Mouse (Mus musculus): ENCODE results near the gene Fam160a1. TPM values are rescaled to one million over a fixed set of nuclear protein-coding genes. Genes with fewer than 3 reads are reported as not detected.

Fam160a1 gene
- polyA plus RNA-seq, 1 experiment, result 3.6 TPM

- no peak for TF ChIP-seq POLR2A (IDR thresholded peaks at IDR 0.05; ENCODE audit: insufficient read depth, low read length)
- no peak for TF ChIP-seq CTCF (IDR thresholded peaks at IDR 0.05; ENCODE audit: low read depth, low read length)
- no peak for TF ChIP-seq EP300 (IDR thresholded peaks at IDR 0.05; ENCODE audit: insufficient read depth, low read depth, low read length)
- Histone ChIP-seq H3K27me3 (ENCODE audit: control insufficient read depth, insufficient read depth, low read length, poor library complexity, severe bottlenecking) (no peaks in the 10 kb centered on the region), H3K4me1 (ENCODE audit: control insufficient read depth, insufficient read depth, low read length) (no peaks in the 10 kb centered on the region), H3K4me3 (ENCODE audit: low read depth, low read length) (no peak overlapping the region), H3K36me3 (ENCODE audit: control insufficient read depth, insufficient read depth, low read length, poor library complexity, severe bottlenecking) (no peaks in the 10 kb centered on the region), H3K9me3 (replicated peaks; ENCODE audit: control insufficient read depth, insufficient read depth, low read length, poor library complexity, severe bottlenecking) (no peaks in the 10 kb centered on the region), H3K9ac (ENCODE audit: low read depth, poor library complexity, severe bottlenecking) (no peak overlapping the region), H3K27ac (ENCODE audit: insufficient read depth, low read length) (no peak overlapping the region)
These were observed 30.6 kb downstream of the Fam160a1 start for GRCm38 (mm10) chr3:85786501-85786900.

- Histone ChIP-seq H3K27ac (ENCODE audit: insufficient read depth, low read length) (no peak overlapping the region), H3K4me1 (ENCODE audit: control insufficient read depth, insufficient read depth, low read length) (no peaks in the 10 kb centered on the region), H3K27me3 (ENCODE audit: control insufficient read depth, insufficient read depth, low read length, poor library complexity, severe bottlenecking) (no peaks in the 10 kb centered on the region), H3K4me3 (ENCODE audit: low read depth, low read length) (no peak overlapping the region), H3K9ac (ENCODE audit: low read depth, poor library complexity, severe bottlenecking) (no peak overlapping the region), H3K36me3 (ENCODE audit: control insufficient read depth, insufficient read depth, low read length, poor library complexity, severe bottlenecking) (no peaks in the 10 kb centered on the region), H3K9me3 (replicated peaks; ENCODE audit: control insufficient read depth, insufficient read depth, low read length, poor library complexity, severe bottlenecking) (no peaks in the 10 kb centered on the region)
- TF ChIP-seq POLR2A (IDR thresholded peaks at IDR 0.05; ENCODE audit: insufficient read depth, low read length) (no peak), EP300 (IDR thresholded peaks at IDR 0.05; ENCODE audit: insufficient read depth, low read depth, low read length) (no peak), CTCF (IDR thresholded peaks at IDR 0.05; ENCODE audit: low read depth, low read length) (no peak)
These were observed 36.2 kb downstream of the Fam160a1 start for GRCm38 (mm10) chr3:85780906-85781305.

GRCm38 (mm10) chr3:85780332-85780731 lies 36.8 kb downstream of the Fam160a1 start:
- H3K9ac ChIP-seq (ENCODE audit: low read depth, poor library complexity, severe bottlenecking), result no peak overlapping the region
- H3K36me3 ChIP-seq (ENCODE audit: control insufficient read depth, insufficient read depth, low read length, poor library complexity, severe bottlenecking), result no peaks in the 10 kb centered on the region
- no peaks in the 10 kb centered on the region for H3K27me3 ChIP-seq (ENCODE audit: control insufficient read depth, insufficient read depth, low read length, poor library complexity, severe bottlenecking)
- no peak overlapping the region for H3K4me3 ChIP-seq (ENCODE audit: low read depth, low read length)
- H3K27ac ChIP-seq (ENCODE audit: insufficient read depth, low read length), result no peak overlapping the region
- H3K4me1 ChIP-seq (ENCODE audit: control insufficient read depth, insufficient read depth, low read length), result no peaks in the 10 kb centered on the region
- TF ChIP-seq EP300 (IDR thresholded peaks at IDR 0.05; ENCODE audit: insufficient read depth, low read depth, low read length) (no peak), POLR2A (IDR thresholded peaks at IDR 0.05; ENCODE audit: insufficient read depth, low read length) (no peak)
- H3K9me3 ChIP-seq (replicated peaks; ENCODE audit: control insufficient read depth, insufficient read depth, low read length, poor library complexity, severe bottlenecking), result no peaks in the 10 kb centered on the region

GRCm38 (mm10) chr3:85777841-85778240 lies 39.2 kb downstream of the Fam160a1 start:
- Histone ChIP-seq H3K27me3 (ENCODE audit: control insufficient read depth, insufficient read depth, low read length, poor library complexity, severe bottlenecking) (no peaks in the 10 kb centered on the region), H3K36me3 (ENCODE audit: control insufficient read depth, insufficient read depth, low read length, poor library complexity, severe bottlenecking) (no peaks in the 10 kb centered on the region), H3K9ac (ENCODE audit: low read depth, poor library complexity, severe bottlenecking) (no peak overlapping the region), H3K4me3 (ENCODE audit: low read depth, low read length) (no peak overlapping the region), H3K27ac (ENCODE audit: insufficient read depth, low read length) (no peak overlapping the region), H3K4me1 (ENCODE audit: control insufficient read depth, insufficient read depth, low read length) (no peaks in the 10 kb centered on the region), H3K9me3 (replicated peaks; ENCODE audit: control insufficient read depth, insufficient read depth, low read length, poor library complexity, severe bottlenecking) (no peaks in the 10 kb centered on the region)
- TF ChIP-seq POLR2A (IDR thresholded peaks at IDR 0.05; ENCODE audit: insufficient read depth, low read length) (no peak), EP300 (IDR thresholded peaks at IDR 0.05; ENCODE audit: insufficient read depth, low read depth, low read length) (no peak), CTCF (IDR thresholded peaks at IDR 0.05; ENCODE audit: low read depth, low read length) (no peak)

GRCm38 (mm10) chr3:85777356-85777755 lies 39.7 kb downstream of the Fam160a1 start:
- H3K9ac ChIP-seq (ENCODE audit: low read depth, poor library complexity, severe bottlenecking), result no peak overlapping the region
- no peaks in the 10 kb centered on the region for H3K27me3 ChIP-seq (ENCODE audit: control insufficient read depth, insufficient read depth, low read length, poor library complexity, severe bottlenecking)
- H3K36me3 ChIP-seq (ENCODE audit: control insufficient read depth, insufficient read depth, low read length, poor library complexity, severe bottlenecking), result no peaks in the 10 kb centered on the region
- no peak overlapping the region for H3K27ac ChIP-seq (ENCODE audit: insufficient read depth, low read length)
- no peak overlapping the region for H3K4me3 ChIP-seq (ENCODE audit: low read depth, low read length)
- no peaks in the 10 kb centered on the region for H3K9me3 ChIP-seq (replicated peaks; ENCODE audit: control insufficient read depth, insufficient read depth, low read length, poor library complexity, severe bottlenecking)
- TF ChIP-seq POLR2A (IDR thresholded peaks at IDR 0.05; ENCODE audit: insufficient read depth, low read length) (no peak), EP300 (IDR thresholded peaks at IDR 0.05; ENCODE audit: insufficient read depth, low read depth, low read length) (no peak), CTCF (IDR thresholded peaks at IDR 0.05; ENCODE audit: low read depth, low read length) (no peak)
- H3K4me1 ChIP-seq (ENCODE audit: control insufficient read depth, insufficient read depth, low read length), result no peaks in the 10 kb centered on the region

GRCm38 (mm10) chr3:85776707-85777106 lies 40.4 kb downstream of the Fam160a1 start:
- no peaks in the 10 kb centered on the region for H3K27me3 ChIP-seq (ENCODE audit: control insufficient read depth, insufficient read depth, low read length, poor library complexity, severe bottlenecking)
- H3K4me1 ChIP-seq (ENCODE audit: control insufficient read depth, insufficient read depth, low read length), result no peaks in the 10 kb centered on the region
- no peaks in the 10 kb centered on the region for H3K9me3 ChIP-seq (replicated peaks; ENCODE audit: control insufficient read depth, insufficient read depth, low read length, poor library complexity, severe bottlenecking)
- no peak overlapping the region for H3K27ac ChIP-seq (ENCODE audit: insufficient read depth, low read length)
- no peaks in the 10 kb centered on the region for H3K36me3 ChIP-seq (ENCODE audit: control insufficient read depth, insufficient read depth, low read length, poor library complexity, severe bottlenecking)
- H3K4me3 ChIP-seq (ENCODE audit: low read depth, low read length), result no peak overlapping the region
- no peak for TF ChIP-seq CTCF (IDR thresholded peaks at IDR 0.05; ENCODE audit: low read depth, low read length)
- no peak for TF ChIP-seq EP300 (IDR thresholded peaks at IDR 0.05; ENCODE audit: insufficient read depth, low read depth, low read length)
- no peak for TF ChIP-seq POLR2A (IDR thresholded peaks at IDR 0.05; ENCODE audit: insufficient read depth, low read length)
- no peak overlapping the region for H3K9ac ChIP-seq (ENCODE audit: low read depth, poor library complexity, severe bottlenecking)
